Mouse (Mus musculus): ENCODE results near the gene Npc2. TPM values are rescaled to one million over a fixed set of nuclear protein-coding genes. Genes with fewer than 3 reads are reported as not detected.

Gene Npc2
- polyA plus RNA-seq, 1 experiment from 2014 or later, result 63.5 TPM

GRCm38 (mm10) chr12:84762532-84762931 is 10.4 kb downstream of the Npc2 start:
- no peak overlapping the region for H3K27ac ChIP-seq (replicated peaks; ENCODE audit: low read depth, low read length)
- H3K36me3 ChIP-seq (ENCODE audit: control insufficient read depth, insufficient read depth, low read length), result peaks cover 15% of the 10 kb centered on the region; the same call in 1 of the 2 replicates
- H3K27me3 ChIP-seq (ENCODE audit: control insufficient read depth, insufficient read depth, low read length), result no peaks in the 10 kb centered on the region
- no peaks in the 10 kb centered on the region for H3K4me1 ChIP-seq (ENCODE audit: control insufficient read depth, insufficient read depth, low read length)
- ATAC-seq (ENCODE audit: insufficient number of reproducible peaks, low FRiP score, low TSS enrichment, low read depth), result no peak
- H3K4me3 ChIP-seq (ENCODE audit: low read depth, low read length), result no peak overlapping the region
- DNase-seq (ENCODE audit: low spot score), result no peak
- H3K9me3 ChIP-seq (ENCODE audit: control insufficient read depth, low read length), result no peaks in the 10 kb centered on the region
- no peak overlapping the region for H3K9ac ChIP-seq (ENCODE audit: low read length)
- WGBS, result 82% methylated on average over 5 of the region's 5 CpGs
- H3K4me2 ChIP-seq (ENCODE audit: low read depth, severe bottlenecking), result no peak overlapping the region

- no peak overlapping the region for H3K27ac ChIP-seq (replicated peaks; ENCODE audit: low read depth, low read length)
- no peaks in the 10 kb centered on the region for H3K9me3 ChIP-seq (ENCODE audit: control insufficient read depth, low read length)
- H3K9ac ChIP-seq (ENCODE audit: low read length), result no peak overlapping the region
- DNase-seq (ENCODE audit: low spot score) (peak; percentile 59), ATAC-seq (ENCODE audit: insufficient number of reproducible peaks, low FRiP score, low TSS enrichment, low read depth) (no peak)
- no peaks in the 10 kb centered on the region for H3K4me1 ChIP-seq (ENCODE audit: control insufficient read depth, insufficient read depth, low read length)
- no peaks in the 10 kb centered on the region for H3K27me3 ChIP-seq (ENCODE audit: control insufficient read depth, insufficient read depth, low read length)
- no peak overlapping the region for H3K4me2 ChIP-seq (ENCODE audit: low read depth, severe bottlenecking)
- H3K4me3 ChIP-seq (ENCODE audit: low read depth, low read length), result no peak overlapping the region
- 83% methylated on average over 2 of the region's 2 CpGs for WGBS
- H3K36me3 ChIP-seq (ENCODE audit: control insufficient read depth, insufficient read depth, low read length), result peaks cover 10% of the 10 kb centered on the region; the same call in 1 of the 2 replicates
Measured at GRCm38 (mm10) chr12:84759063-84759462, 13.9 kb downstream of the Npc2 start.

GRCm38 (mm10) chr12:84756016-84756415 is 16.9 kb downstream of the Npc2 start:
- ATAC-seq (ENCODE audit: insufficient number of reproducible peaks, low FRiP score, low TSS enrichment, low read depth) (no peak), DNase-seq (ENCODE audit: low spot score) (no peak)
- no peaks in the 10 kb centered on the region for H3K27me3 ChIP-seq (ENCODE audit: control insufficient read depth, insufficient read depth, low read length)
- H3K4me2 ChIP-seq (ENCODE audit: low read depth, severe bottlenecking), result no peak overlapping the region
- peaks cover 4% of the 10 kb centered on the region for H3K4me1 ChIP-seq (ENCODE audit: control insufficient read depth, insufficient read depth, low read length)
- no peaks in the 10 kb centered on the region for H3K36me3 ChIP-seq (ENCODE audit: control insufficient read depth, insufficient read depth, low read length)
- no peak overlapping the region for H3K9ac ChIP-seq (ENCODE audit: low read length)
- H3K4me3 ChIP-seq (ENCODE audit: low read depth, low read length), result no peak overlapping the region
- H3K27ac ChIP-seq (replicated peaks; ENCODE audit: low read depth, low read length), result no peak overlapping the region
- WGBS, result 92% methylated on average over 10 of the region's 10 CpGs
- H3K9me3 ChIP-seq (ENCODE audit: control insufficient read depth, low read length), result no peaks in the 10 kb centered on the region

- Histone ChIP-seq H3K27ac (replicated peaks; ENCODE audit: low read depth, low read length) (no peak overlapping the region), H3K9ac (ENCODE audit: low read length) (no peak overlapping the region), H3K9me3 (ENCODE audit: control insufficient read depth, low read length) (no peaks in the 10 kb centered on the region), H3K36me3 (ENCODE audit: control insufficient read depth, insufficient read depth, low read length) (no peaks in the 10 kb centered on the region), H3K27me3 (ENCODE audit: control insufficient read depth, insufficient read depth, low read length) (no peaks in the 10 kb centered on the region), H3K4me2 (ENCODE audit: low read depth, severe bottlenecking) (no peak overlapping the region), H3K4me3 (ENCODE audit: low read depth, low read length) (no peak overlapping the region), H3K4me1 (ENCODE audit: control insufficient read depth, insufficient read depth, low read length) (peaks cover 4% of the 10 kb centered on the region)
- ATAC-seq (ENCODE audit: insufficient number of reproducible peaks, low FRiP score, low TSS enrichment, low read depth), result no peak
- WGBS, result 68% methylated on average over 16 of the region's 16 CpGs
- peak; percentile 90 for DNase-seq (ENCODE audit: low spot score)
Measured at GRCm38 (mm10) chr12:84755008-84755695, 17.8 kb downstream of the Npc2 start.

GRCm38 (mm10) chr12:84752131-84752977 is 20.6 kb downstream of the Npc2 start:
- Histone ChIP-seq H3K36me3 (ENCODE audit: control insufficient read depth, insufficient read depth, low read length) (no peaks in the 10 kb centered on the region), H3K4me1 (ENCODE audit: control insufficient read depth, insufficient read depth, low read length) (peaks cover 4% of the 10 kb centered on the region), H3K27me3 (ENCODE audit: control insufficient read depth, insufficient read depth, low read length) (no peaks in the 10 kb centered on the region), H3K9me3 (ENCODE audit: control insufficient read depth, low read length) (no peaks in the 10 kb centered on the region), H3K4me2 (ENCODE audit: low read depth, severe bottlenecking) (no peak overlapping the region), H3K4me3 (ENCODE audit: low read depth, low read length) (no peak overlapping the region), H3K27ac (replicated peaks; ENCODE audit: low read depth, low read length) (no peak overlapping the region), H3K9ac (ENCODE audit: low read length) (no peak overlapping the region)
- WGBS, result 40% methylated on average over 14 of the region's 14 CpGs
- DNase-seq (ENCODE audit: low spot score), result peak; percentile 50
- no peak for ATAC-seq (ENCODE audit: insufficient number of reproducible peaks, low FRiP score, low TSS enrichment, low read depth)

GRCm38 (mm10) chr12:84750661-84751060 is 22.3 kb downstream of the Npc2 start:
- H3K4me3 ChIP-seq (ENCODE audit: low read depth, low read length), result no peak overlapping the region
- H3K4me2 ChIP-seq (ENCODE audit: low read depth, severe bottlenecking), result no peak overlapping the region
- 49% methylated on average over 14 of the region's 14 CpGs for WGBS
- DNase-seq (ENCODE audit: low spot score), result no peak
- no peak for ATAC-seq (ENCODE audit: insufficient number of reproducible peaks, low FRiP score, low TSS enrichment, low read depth)
- no peaks in the 10 kb centered on the region for H3K9me3 ChIP-seq (ENCODE audit: control insufficient read depth, low read length)
- H3K9ac ChIP-seq (ENCODE audit: low read length), result no peak overlapping the region
- no peaks in the 10 kb centered on the region for H3K27me3 ChIP-seq (ENCODE audit: control insufficient read depth, insufficient read depth, low read length)
- H3K36me3 ChIP-seq (ENCODE audit: control insufficient read depth, insufficient read depth, low read length), result no peaks in the 10 kb centered on the region
- H3K27ac ChIP-seq (replicated peaks; ENCODE audit: low read depth, low read length), result no peak overlapping the region
- H3K4me1 ChIP-seq (ENCODE audit: control insufficient read depth, insufficient read depth, low read length), result peaks cover 4% of the 10 kb centered on the region

GRCm38 (mm10) chr12:84748134-84748533 is 24.8 kb downstream of the Npc2 start:
- Histone ChIP-seq H3K36me3 (ENCODE audit: control insufficient read depth, insufficient read depth, low read length) (no peaks in the 10 kb centered on the region), H3K9me3 (ENCODE audit: control insufficient read depth, low read length) (no peaks in the 10 kb centered on the region), H3K27me3 (ENCODE audit: control insufficient read depth, insufficient read depth, low read length) (no peaks in the 10 kb centered on the region), H3K4me2 (ENCODE audit: low read depth, severe bottlenecking) (no peak overlapping the region), H3K4me1 (ENCODE audit: control insufficient read depth, insufficient read depth, low read length) (peaks cover 4% of the 10 kb centered on the region), H3K9ac (ENCODE audit: low read length) (no peak overlapping the region), H3K27ac (replicated peaks; ENCODE audit: low read depth, low read length) (no peak overlapping the region), H3K4me3 (ENCODE audit: low read depth, low read length) (no peak overlapping the region)
- no peak for ATAC-seq (ENCODE audit: insufficient number of reproducible peaks, low FRiP score, low TSS enrichment, low read depth)
- WGBS, result 79% methylated on average over 3 of the region's 3 CpGs
- DNase-seq (ENCODE audit: low spot score), result no peak

- Histone ChIP-seq H3K36me3 (ENCODE audit: control insufficient read depth, insufficient read depth, low read length) (no peaks in the 10 kb centered on the region), H3K27ac (replicated peaks; ENCODE audit: low read depth, low read length) (no peak overlapping the region), H3K4me3 (ENCODE audit: low read depth, low read length) (no peak overlapping the region), H3K9me3 (ENCODE audit: control insufficient read depth, low read length) (no peaks in the 10 kb centered on the region), H3K9ac (ENCODE audit: low read length) (no peak overlapping the region), H3K4me1 (ENCODE audit: control insufficient read depth, insufficient read depth, low read length) (no peaks in the 10 kb centered on the region), H3K4me2 (ENCODE audit: low read depth, severe bottlenecking) (no peak overlapping the region), H3K27me3 (ENCODE audit: control insufficient read depth, insufficient read depth, low read length) (no peaks in the 10 kb centered on the region)
- DNase-seq (ENCODE audit: low spot score) (no peak), ATAC-seq (ENCODE audit: insufficient number of reproducible peaks, low FRiP score, low TSS enrichment, low read depth) (no peak)
- 66% methylated on average over 4 of the region's 4 CpGs for WGBS
Measured at GRCm38 (mm10) chr12:84745700-84746099, 27.3 kb downstream of the Npc2 start.

Data from limb, embryonic 11.5 days (tissue).